Mouse (Mus musculus) embryonic facial prominence, embryonic 11.5 days (tissue): ENCODE measurements at regions not wholly inside any gene's neighbourhood (a gene's known extent, or its start where the extent isn't known, plus 50 kb on each side); places are given as distances from the start of the nearest gene placed in this dataset.
A peak's percentile ranks its signal among the peaks of the same experiment; 100 is the strongest.

ENCODE experiments used
- ATAC-seq: fragments of 200-750 bp; cut with Nextera tagmentation; replicated peaks from 2 replicates; pipeline ENCODE4 v1.8.0; 2017; ENCODE audit warnings: low read depth; ENCODE audit not compliant: insufficient number of reproducible peaks, low FRiP score, low TSS enrichment
- DNase-seq: peaks from one replicate; pipeline ENCODE4 v3.0.0-alpha.2; 2015; ENCODE audit warnings: low spot score
- H3K27ac ChIP-seq: fragments of 300-500 bp; sonication (generic); replicated peaks from 2 replicates; pipeline ENCODE4 v1.5.1; 2014; ENCODE audit warnings: mild to moderate bottlenecking, low read depth, low read length, control low read depth
- H3K27me3 ChIP-seq: fragments of 300-500 bp; sonication (generic); 2 replicates; pipeline ENCODE4 v1.6.1; 2014; ENCODE audit warnings: mild to moderate bottlenecking, low read length, moderate library complexity, mixed read lengths; ENCODE audit not compliant: control insufficient read depth, insufficient read depth
- H3K36me3 ChIP-seq: fragments of 300-500 bp; sonication (generic); replicated peaks from 2 replicates; pipeline ENCODE4 v1.6.1; 2014; ENCODE audit warnings: low read depth, mild to moderate bottlenecking, low read length, moderate library complexity, mixed read lengths; ENCODE audit not compliant: control insufficient read depth, insufficient read depth
- H3K4me1 ChIP-seq: fragments of 300-500 bp; sonication (generic); 2 replicates; pipeline ENCODE4 v1.6.1; 2014; ENCODE audit warnings: low read length, mixed read lengths; ENCODE audit not compliant: control insufficient read depth, insufficient read depth
- H3K4me2 ChIP-seq: fragments of 300-500 bp; sonication (generic); 2 replicates; pipeline ENCODE4 v1.6.1; 2014; ENCODE audit warnings: low read depth, mild to moderate bottlenecking, control low read depth, low read length, moderate library complexity
- H3K4me3 ChIP-seq: fragments of 300-500 bp; sonication (generic); 2 replicates; pipeline ENCODE4 v1.5.1; 2014; ENCODE audit warnings: low read depth, low read length, control low read depth
- H3K9ac ChIP-seq: fragments of 300-500 bp; sonication (generic); replicated peaks from 2 replicates; pipeline ENCODE4 v1.6.1; 2014; ENCODE audit warnings: mild to moderate bottlenecking, control low read depth, low read length
- H3K9me3 ChIP-seq: fragments of 300-500 bp; sonication (generic); replicated peaks from 2 replicates; pipeline ENCODE4 v1.6.1; 2016; ENCODE audit warnings: mild to moderate bottlenecking, low read length, inconsistent platforms, mixed read lengths; ENCODE audit not compliant: control insufficient read depth
- WGBS: fragments of 180-500 bp; shearing (Covaris S2); extraction: QIAGEN DNeasy Blood & Tissue Kit; methylation state at CpG from one replicate; pipeline ENCODE4 v1.1.7; 2014; 5-methylcytosine and 5-hydroxymethylcytosine counted together

DNA sequence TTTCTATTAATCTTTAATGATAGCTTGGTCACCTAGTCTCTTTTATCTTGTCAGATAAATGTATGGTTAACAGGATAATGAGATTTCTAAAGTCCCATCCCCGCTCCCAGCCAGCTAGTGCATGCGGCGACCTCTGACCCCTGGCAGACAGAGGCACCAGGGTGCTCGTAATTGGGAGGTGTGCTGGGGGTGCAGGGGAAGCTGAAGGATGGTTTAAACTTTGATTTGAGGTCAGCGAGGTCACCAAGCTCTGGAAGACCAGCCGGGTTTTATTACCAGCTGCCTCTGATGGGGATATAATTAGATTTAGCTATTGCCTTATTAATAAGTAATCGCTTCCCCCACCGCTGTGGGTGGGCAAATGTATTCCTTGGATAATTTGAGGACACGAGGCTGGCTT, 276.5 kb downstream of the Uaca start:
- peak; percentile 30 for DNase-seq

DNA sequence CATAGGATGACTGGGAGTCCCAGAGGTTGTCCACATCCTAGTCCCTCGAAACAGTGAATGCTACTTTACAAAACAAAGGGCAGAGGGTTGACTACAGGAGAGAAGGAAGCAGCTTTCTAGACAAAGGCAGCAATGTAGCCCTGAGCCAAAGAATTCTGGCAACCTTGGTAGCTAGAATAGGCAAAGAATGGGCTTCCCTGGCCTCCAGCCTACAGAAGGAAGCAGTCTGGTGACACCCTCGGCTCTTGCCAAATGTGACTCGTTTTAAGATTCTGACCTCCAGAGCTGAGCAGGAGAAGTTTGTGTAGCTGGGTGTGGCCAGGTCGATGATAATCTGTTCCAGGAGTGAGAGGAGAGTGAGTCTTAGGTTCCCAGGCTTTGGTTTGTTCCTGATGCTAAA, 279.1 kb downstream of the Uaca start:
- Histone ChIP-seq H3K4me3 (no peak overlapping the region), H3K9ac (no peak overlapping the region), H3K27me3 (no peaks in the 10 kb centered on the region), H3K9me3 (no peaks in the 10 kb centered on the region), H3K27ac (no peak overlapping the region), H3K36me3 (no peaks in the 10 kb centered on the region), H3K4me1 (no peaks in the 10 kb centered on the region), H3K4me2 (no peak overlapping the region)
- ATAC-seq (no peak), DNase-seq (no peak)
- WGBS = 35% methylated on average over 4 of the region's 4 CpGs

More for the DNA sequence above, 276.5 kb downstream of the Uaca start:
- Histone ChIP-seq H3K4me1 (no peaks in the 10 kb centered on the region), H3K4me2 (no peak overlapping the region), H3K27ac (no peak overlapping the region), H3K27me3 (no peaks in the 10 kb centered on the region), H3K9ac (no peak overlapping the region), H3K36me3 (no peaks in the 10 kb centered on the region), H3K4me3 (no peak overlapping the region), H3K9me3 (no peaks in the 10 kb centered on the region)
- WGBS = 15% methylated on average over 9 of the region's 9 CpGs
- no peak for ATAC-seq

DNA sequence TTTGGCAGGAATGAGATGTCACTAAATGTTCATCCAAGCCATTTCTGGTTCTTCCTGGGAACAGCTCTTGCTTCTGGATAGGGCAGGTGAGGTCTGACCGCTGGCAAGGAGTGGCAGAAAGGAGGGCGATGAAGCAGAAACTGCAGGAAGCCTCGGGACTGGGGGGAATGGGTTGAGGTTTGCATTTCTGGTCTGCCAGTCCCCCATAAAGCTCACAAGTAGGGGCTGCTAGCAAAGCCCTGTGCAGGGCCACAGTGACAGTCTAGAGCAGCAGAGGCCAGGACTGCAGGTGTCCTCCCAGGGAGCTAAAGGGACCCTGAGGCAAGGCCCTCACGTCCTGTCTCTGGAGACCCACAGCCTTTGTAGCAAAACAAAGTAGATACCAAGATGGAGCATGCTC, 280.7 kb downstream of the Uaca start:
- no peak overlapping the region for H3K4me2 ChIP-seq
- no peaks in the 10 kb centered on the region for H3K9me3 ChIP-seq
- H3K27ac ChIP-seq = no peak overlapping the region
- no peak overlapping the region for H3K4me3 ChIP-seq
- 74% methylated on average over 4 of the region's 4 CpGs for WGBS
- H3K36me3 ChIP-seq = no peaks in the 10 kb centered on the region
- H3K9ac ChIP-seq = no peak overlapping the region
- ATAC-seq (no peak), DNase-seq (no peak)
- H3K27me3 ChIP-seq = no peaks in the 10 kb centered on the region
- H3K4me1 ChIP-seq = no peaks in the 10 kb centered on the region

DNA sequence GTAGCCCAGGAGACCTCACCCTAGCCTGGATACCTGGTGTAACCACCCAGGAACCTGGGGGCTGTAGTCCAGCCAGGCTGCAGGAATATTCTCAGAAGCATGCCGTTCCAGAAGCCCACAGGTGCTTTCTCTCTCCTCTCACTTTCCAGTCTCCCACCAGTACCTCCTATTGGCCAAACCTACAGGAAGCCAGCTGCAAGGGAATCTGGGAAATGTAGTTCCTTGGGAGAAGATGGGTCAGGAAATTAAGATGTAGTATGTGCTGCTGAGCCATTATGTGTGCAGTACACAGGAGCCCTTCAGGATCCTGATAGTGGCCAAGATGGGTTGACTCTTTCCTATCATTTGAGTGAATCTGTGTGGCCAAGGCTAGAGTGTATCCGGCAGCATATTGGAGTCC, 282.8 kb downstream of the Uaca start:
- DNase-seq = peak; percentile 47
- H3K27me3 ChIP-seq = no peaks in the 10 kb centered on the region
- H3K9me3 ChIP-seq = no peaks in the 10 kb centered on the region
- no peak overlapping the region for H3K27ac ChIP-seq
- 71% methylated on average over 2 of the region's 2 CpGs for WGBS
- H3K4me2 ChIP-seq = no peak overlapping the region
- no peaks in the 10 kb centered on the region for H3K36me3 ChIP-seq
- no peak for ATAC-seq
- no peaks in the 10 kb centered on the region for H3K4me1 ChIP-seq
- H3K4me3 ChIP-seq = no peak overlapping the region
- H3K9ac ChIP-seq = no peak overlapping the region

DNA sequence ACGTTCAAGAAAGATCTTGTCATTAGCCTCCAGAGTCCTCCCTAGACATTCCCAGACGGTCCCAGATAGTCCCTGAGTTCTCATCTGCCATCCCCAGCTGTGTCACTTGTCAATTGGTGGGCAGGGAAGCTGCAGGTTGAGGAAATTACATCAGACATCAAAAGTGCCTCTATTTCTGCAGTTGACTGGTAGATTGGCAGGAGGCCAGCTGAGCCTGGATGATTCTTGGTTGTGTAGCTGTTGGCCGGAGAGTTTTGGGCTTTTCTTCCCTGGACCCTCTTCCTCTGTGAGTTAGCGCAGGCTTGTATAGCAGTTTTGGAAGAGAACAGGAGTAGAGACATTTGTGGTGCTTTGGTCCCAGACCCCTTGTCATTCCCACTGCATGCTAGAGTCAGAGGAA, 283.5 kb downstream of the Uaca start:
- WGBS = 78% methylated on average over 4 of the region's 4 CpGs
- Histone ChIP-seq H3K9me3 (no peaks in the 10 kb centered on the region), H3K4me2 (no peak overlapping the region), H3K27ac (no peak overlapping the region), H3K36me3 (no peaks in the 10 kb centered on the region), H3K4me3 (no peak overlapping the region), H3K27me3 (no peaks in the 10 kb centered on the region), H3K4me1 (no peaks in the 10 kb centered on the region), H3K9ac (no peak overlapping the region)
- DNase-seq = no peak
- no peak for ATAC-seq

DNA sequence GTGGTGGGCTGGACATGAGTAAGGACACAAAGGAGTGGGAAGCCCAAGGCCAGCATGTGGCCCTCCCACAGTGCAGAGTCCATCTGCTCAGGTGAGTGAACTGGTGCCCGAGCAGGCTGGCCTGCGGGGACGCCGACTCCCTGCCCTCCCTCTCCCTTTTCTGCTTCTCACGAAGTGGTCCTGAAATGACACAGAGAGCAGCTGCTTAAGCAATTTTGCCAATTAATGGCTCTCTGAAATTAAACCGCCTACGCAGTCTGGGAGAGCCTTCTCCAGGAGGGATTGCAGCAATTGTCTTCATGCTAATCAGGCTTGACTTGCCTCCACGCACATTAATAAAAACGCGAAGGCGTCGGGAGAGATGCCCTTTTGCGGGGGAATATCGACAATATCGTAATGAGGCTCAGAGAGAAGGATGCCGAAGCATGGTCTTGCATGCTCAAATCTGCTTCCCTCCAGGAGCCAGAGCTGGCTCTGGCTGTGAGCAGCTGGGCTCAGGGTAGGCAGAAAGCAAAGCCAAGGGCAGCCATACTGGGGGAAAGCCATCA, 287.2 kb downstream of the Uaca start:
- Histone ChIP-seq H3K4me2 (no peak overlapping the region), H3K9me3 (no peaks in the 10 kb centered on the region), H3K27me3 (0 out of 2 replicates have a peak, but pooled peaks cover 2% of the 10 kb centered on the region), H3K4me3 (no peak overlapping the region), H3K4me1 (no peaks in the 10 kb centered on the region), H3K27ac (no peak overlapping the region), H3K9ac (no peak overlapping the region), H3K36me3 (no peaks in the 10 kb centered on the region)
- no peak for ATAC-seq
- DNase-seq = no peak
- WGBS = 72% methylated on average over 16 of the region's 16 CpGs

DNA sequence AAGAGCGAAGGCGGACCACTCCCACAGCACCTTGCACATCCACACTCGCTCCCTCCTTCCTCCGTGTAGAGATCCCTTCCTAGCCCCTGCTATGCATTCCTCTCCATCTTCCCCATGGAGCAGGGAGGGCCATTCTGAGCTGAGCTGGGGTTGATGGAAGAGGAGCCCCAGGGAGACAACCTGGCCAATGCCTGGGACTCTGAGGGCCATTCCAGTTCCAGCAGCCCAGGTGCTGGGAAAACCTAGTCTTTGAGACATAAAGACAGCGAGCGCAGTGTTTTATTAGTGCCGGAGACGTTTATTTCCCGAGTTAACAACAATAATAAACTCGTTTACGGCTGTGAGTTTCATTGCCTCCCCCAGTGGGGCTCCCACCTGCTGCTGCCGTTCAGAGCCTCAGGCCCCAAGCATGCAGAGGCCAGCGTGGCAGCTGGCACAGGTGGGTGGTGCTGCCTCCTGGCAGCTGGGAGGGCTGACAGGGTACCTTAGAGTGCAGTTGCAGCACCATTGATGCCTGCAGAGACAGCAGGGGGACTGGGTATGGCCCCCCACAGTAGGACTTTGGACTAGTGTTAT, 287.4 kb upstream of the Tle3 start:
- Histone ChIP-seq H3K27ac (no peak overlapping the region), H3K4me2 (no peak overlapping the region), H3K9me3 (no peaks in the 10 kb centered on the region), H3K36me3 (no peaks in the 10 kb centered on the region), H3K4me3 (no peak overlapping the region), H3K27me3 (0 out of 2 replicates have a peak, but pooled peaks cover 2% of the 10 kb centered on the region), H3K9ac (no peak overlapping the region), H3K4me1 (no peaks in the 10 kb centered on the region)
- no peak for DNase-seq
- WGBS = 66% methylated on average over 13 of the region's 13 CpGs
- no peak for ATAC-seq

DNA sequence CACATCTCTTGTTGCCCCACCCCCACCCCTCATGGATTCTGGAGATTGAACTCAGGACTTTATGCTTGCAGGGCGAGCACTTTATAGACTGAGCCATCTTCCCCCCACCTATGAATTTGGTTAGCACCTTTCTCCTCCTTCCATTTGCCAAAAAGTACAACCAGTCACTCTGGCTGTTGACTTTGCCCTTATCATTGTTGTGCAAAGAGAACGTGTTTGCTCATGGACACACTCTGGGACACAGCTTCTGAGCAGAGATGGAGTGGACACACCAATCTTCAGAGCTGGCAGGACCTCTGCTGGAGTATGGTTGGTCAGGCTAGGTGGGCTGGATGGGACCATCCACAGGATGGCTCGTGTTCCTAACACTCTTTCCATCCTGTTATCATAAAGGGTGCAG, 285.1 kb upstream of the Tle3 start:
- H3K9me3 ChIP-seq = no peaks in the 10 kb centered on the region
- 91% methylated on average over 3 of the region's 3 CpGs for WGBS
- ATAC-seq (no peak), DNase-seq (no peak)
- no peak overlapping the region for H3K9ac ChIP-seq
- H3K4me3 ChIP-seq = no peak overlapping the region
- H3K4me2 ChIP-seq = no peak overlapping the region
- no peak overlapping the region for H3K27ac ChIP-seq
- H3K4me1 ChIP-seq = no peaks in the 10 kb centered on the region
- H3K27me3 ChIP-seq = 0 out of 2 replicates have a peak, but pooled peaks cover 2% of the 10 kb centered on the region
- no peaks in the 10 kb centered on the region for H3K36me3 ChIP-seq
